Mouse (Mus musculus) lung, postnatal 0 days (tissue): ENCODE data around the gene Ccdc124. TPM values are rescaled to one million over a fixed set of nuclear protein-coding genes. Genes with fewer than 3 reads are reported as not detected.

Source experiments
- ATAC-seq: fragments of 200-750 bp; cut with Nextera tagmentation; 2 replicates; pipeline ENCODE4 v1.8.0; 2017; ENCODE audit warnings: moderate library complexity
- DNase-seq: peaks from one replicate; pipeline ENCODE4 v3.0.0-alpha.2; 2016; ENCODE audit warnings: low spot score
- H3K27ac ChIP-seq: fragments of 300-500 bp; sonication (generic); 2 replicates; pipeline ENCODE4 v1.5.1; 2014; ENCODE audit warnings: antibody characterized with exemption, mild to moderate bottlenecking, low read length, mixed read lengths
- H3K27me3 ChIP-seq: fragments of 300-500 bp; sonication (generic); replicated peaks from 2 replicates; pipeline ENCODE4 v1.6.1; 2014; ENCODE audit warnings: low read length, mixed read lengths; ENCODE audit not compliant: insufficient read depth
- H3K36me3 ChIP-seq: fragments of 300-500 bp; sonication (generic); 2 replicates; pipeline ENCODE4 v1.6.1; 2014; ENCODE audit warnings: low read length, mixed read lengths; ENCODE audit not compliant: insufficient read depth
- H3K4me1 ChIP-seq: fragments of 300-500 bp; sonication (generic); 2 replicates; pipeline ENCODE4 v1.6.1; 2014; ENCODE audit warnings: antibody characterized with exemption, low read depth, low read length, mixed read lengths; ENCODE audit not compliant: insufficient read depth
- H3K4me2 ChIP-seq: fragments of 300-500 bp; sonication (generic); replicated peaks from 2 replicates; pipeline ENCODE4 v1.6.1; 2014; ENCODE audit warnings: low read depth, mild to moderate bottlenecking, low read length, moderate library complexity, mixed read lengths
- H3K4me3 ChIP-seq: fragments of 300-500 bp; sonication (generic); 2 replicates; pipeline ENCODE4 v1.5.1; 2014; ENCODE audit warnings: low read depth, low read length
- H3K9ac ChIP-seq: fragments of 300-500 bp; sonication (generic); replicated peaks from 2 replicates; pipeline ENCODE4 v1.6.1; 2014; ENCODE audit warnings: low read depth, mild to moderate bottlenecking
- H3K9me3 ChIP-seq: fragments of 300-500 bp; sonication (generic); 2 replicates; pipeline ENCODE4 v1.6.1; 2016; ENCODE audit warnings: low read length, mixed read lengths
- CTCF ChIP-seq: IDR thresholded peaks from 2 replicates; pipeline ENCODE4 v1.5.1; 2016; ENCODE audit warnings: antibody characterized with exemption, mild to moderate bottlenecking
- EP300 ChIP-seq: IDR thresholded peaks from 2 replicates; pipeline ENCODE4 v1.6.1; 2016; ENCODE audit warnings: antibody characterized with exemption, mild to moderate bottlenecking, control low read depth
- WGBS: fragments of 180-500 bp; shearing (Covaris S2); extraction: QIAGEN DNeasy Blood & Tissue Kit; methylation state at CpG from one replicate; pipeline ENCODE4 v1.1.7; 2014; 5-methylcytosine and 5-hydroxymethylcytosine counted together
- polyA plus RNA-seq: library from polyadenylated mRNA; unstranded; fragments of >200 nt; fragmentation: Nextera tagmentation; extraction: Ambion mirVana; gene quantifications from 2 replicates; pipeline ENCODE4 v1.2.1, GENCODE M21; 2015

Gene Ccdc124
- polyA plus RNA-seq, 1 experiment from 2014 or later, result 68.5 TPM

DNA sequence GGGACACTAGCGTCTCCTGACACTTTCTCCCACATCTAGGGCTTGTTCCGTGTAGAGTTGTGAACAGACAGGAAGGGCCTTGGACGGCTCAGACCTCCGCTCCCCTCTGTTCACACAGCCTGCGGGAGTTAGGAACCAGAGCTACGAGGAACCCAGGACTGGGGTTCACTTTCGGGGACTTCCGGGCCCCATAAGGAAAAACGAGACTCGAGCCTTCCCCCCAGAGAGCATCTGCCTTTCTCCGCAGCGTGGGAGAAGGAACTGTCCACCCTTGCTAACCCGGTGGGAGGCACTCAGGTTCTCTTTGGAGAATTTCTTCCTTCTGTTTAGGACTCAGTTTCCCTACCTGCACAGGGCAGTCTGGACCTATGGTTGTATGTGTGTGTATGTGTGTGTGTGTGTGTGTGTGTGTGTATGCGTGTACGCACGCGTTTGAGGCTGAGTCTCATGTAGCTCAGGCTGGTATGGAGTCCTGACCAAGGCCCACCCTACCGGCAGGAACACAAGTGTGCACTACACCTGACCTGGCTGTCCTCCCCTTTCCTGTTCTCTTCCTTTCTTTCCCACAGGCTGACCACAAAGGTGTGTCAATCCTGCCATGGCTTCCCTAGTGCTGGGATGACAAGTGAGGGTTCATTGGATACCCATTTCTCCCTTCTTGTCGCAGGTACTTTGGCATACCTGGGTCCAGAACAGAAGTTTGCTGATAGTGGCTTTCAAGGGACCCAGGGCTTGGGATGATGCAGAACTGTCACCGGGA lies 19.3 kb upstream of the Ccdc124 start:
- Histone ChIP-seq H3K27ac (no peak overlapping the region), H3K4me1 (peaks cover 12% of the 10 kb centered on the region; the same call in 1 of the 2 replicates), H3K4me3 (no peak overlapping the region), H3K4me2 (peak overlapping the region; percentile 44; the same call in 1 of the 2 replicates), H3K9me3 (no peaks in the 10 kb centered on the region), H3K9ac (no peak overlapping the region), H3K36me3 (peaks cover 11% of the 10 kb centered on the region), H3K27me3 (peaks cover 25% of the 10 kb centered on the region)
- TF ChIP-seq EP300 (no peak), CTCF (no peak)
- ATAC-seq (no peak), DNase-seq (no peak)
- WGBS, result 28% methylated on average over 20 of the region's 20 CpGs

DNA sequence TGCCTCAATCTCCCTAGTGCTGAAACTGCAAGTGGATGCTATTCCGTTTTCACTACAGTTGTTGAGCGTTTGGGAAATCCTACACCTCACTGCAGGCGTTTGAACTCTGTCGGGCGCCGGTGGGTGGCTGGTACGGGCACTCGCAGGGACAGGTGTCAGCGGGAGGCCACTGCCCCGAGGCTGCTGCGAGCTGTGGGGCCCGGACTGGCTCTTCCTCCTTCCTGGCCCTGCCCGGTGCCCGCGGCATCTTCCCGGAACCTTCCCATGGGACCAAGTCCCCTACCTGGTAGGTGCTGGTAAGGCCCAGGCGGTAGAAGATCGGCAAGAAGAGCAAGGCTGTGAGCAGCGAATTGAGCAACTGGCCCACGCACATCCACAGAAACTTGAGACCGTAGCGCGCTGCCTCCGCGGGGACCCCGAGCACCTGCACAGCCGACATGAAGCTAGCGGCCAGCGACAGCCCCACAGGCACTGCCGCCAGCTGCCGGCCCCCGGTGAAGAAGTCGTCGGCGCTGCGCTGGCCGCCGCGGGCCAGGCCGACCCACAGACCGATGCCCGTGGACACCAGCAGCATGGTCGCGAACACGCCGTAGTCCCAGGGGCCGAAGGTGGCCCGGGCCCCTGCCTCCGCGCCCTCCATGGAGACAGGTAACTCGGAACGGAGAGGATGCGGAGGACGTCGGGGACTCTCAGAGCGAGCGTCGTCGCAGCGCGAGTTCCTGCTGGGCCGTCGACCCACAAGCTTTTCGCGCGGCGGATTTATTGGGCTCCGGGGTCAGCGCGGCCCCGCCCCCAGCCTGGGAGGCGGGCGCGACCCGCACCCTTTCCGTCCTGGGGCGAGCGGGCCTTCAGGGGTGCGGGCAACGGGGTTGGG lies 18.5 kb upstream of the Ccdc124 start, which contains the start of gene Slc5a5:
Slc5a5 (minus strand) TSS at position 736 of the 874 bp plus-strand sequence.
- Histone ChIP-seq H3K27me3 (peaks cover 25% of the 10 kb centered on the region), H3K9me3 (no peaks in the 10 kb centered on the region), H3K4me3 (no peak within 1 kb of the TSS), H3K9ac (no peak within 1 kb of the TSS), H3K4me2 (peak within 1 kb of the TSS; percentile 44), H3K4me1 (peaks cover 12% of the 10 kb centered on the region; the same call in 1 of the 2 replicates), H3K36me3 (peaks cover 11% of the 10 kb centered on the region), H3K27ac (no peak within 1 kb of the TSS)
- no peak for ATAC-seq
- WGBS, result 5% methylated on average over 70 of the region's 80 CpGs
- no peak for TF ChIP-seq EP300
- no peak for TF ChIP-seq CTCF
- no peak for DNase-seq

DNA sequence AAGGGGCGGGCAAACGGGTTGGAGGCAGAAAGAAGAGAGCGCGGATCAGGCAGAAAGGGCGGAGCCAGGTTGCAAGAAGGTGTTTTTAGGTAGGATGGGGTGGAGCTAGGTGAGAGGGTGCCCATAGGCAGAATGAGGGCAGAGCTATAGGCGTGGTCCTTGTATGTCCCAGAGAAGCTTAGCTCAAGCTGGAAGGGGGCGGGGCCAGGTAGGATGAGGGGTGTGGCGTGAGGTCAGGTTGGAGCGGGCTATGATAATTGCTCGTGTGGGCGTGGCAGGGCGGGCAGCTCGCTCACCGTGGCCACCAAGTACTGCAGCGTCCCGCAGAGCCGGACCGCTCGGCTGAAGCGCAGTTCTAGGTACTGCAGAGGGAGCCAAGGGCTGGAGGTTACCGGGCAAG lies 17.6 kb upstream of the Ccdc124 start:
- Histone ChIP-seq H3K9me3 (no peaks in the 10 kb centered on the region), H3K27me3 (peaks cover 25% of the 10 kb centered on the region), H3K4me2 (peak overlapping the region; percentile 44; the same call in 1 of the 2 replicates), H3K4me3 (no peak overlapping the region), H3K36me3 (peaks cover 11% of the 10 kb centered on the region), H3K9ac (no peak overlapping the region), H3K4me1 (peaks cover 9% of the 10 kb centered on the region; the same call in 1 of the 2 replicates), H3K27ac (no peak overlapping the region)
- DNase-seq (peak; percentile 86), ATAC-seq (peak; percentile 79)
- WGBS, result 11% methylated on average over 21 of the region's 21 CpGs
- TF ChIP-seq EP300 (no peak), CTCF (no peak)

DNA sequence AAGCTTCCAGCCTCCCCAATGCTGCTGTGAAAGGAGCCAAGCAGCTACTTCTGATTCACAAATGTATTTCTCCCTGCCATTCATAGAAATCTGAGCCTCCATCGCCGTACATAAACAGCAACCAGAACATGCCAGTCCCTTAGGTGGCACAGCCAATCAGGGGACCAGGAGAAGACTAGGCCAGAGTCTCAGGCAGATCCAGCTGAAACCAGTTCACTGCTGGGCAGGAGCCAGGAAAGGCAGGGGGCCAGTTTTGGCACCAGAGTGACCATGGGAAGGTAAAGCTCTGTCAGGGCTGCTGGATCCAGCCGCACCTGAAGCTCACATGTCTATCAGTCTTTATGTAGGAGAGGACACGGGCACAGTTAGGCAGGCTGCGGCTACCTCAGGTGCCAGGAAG lies 16.9 kb upstream of the Ccdc124 start:
- 0 out of 2 replicates have a peak, but pooled peaks cover 5% of the 10 kb centered on the region for H3K4me1 ChIP-seq
- H3K36me3 ChIP-seq, result peaks cover 11% of the 10 kb centered on the region
- peaks cover 25% of the 10 kb centered on the region for H3K27me3 ChIP-seq
- no peaks in the 10 kb centered on the region for H3K9me3 ChIP-seq
- no peak for ATAC-seq
- TF ChIP-seq CTCF (no peak), EP300 (no peak)
- H3K9ac ChIP-seq, result no peak overlapping the region
- no peak for DNase-seq
- WGBS, result 91% methylated on average over 5 of the region's 5 CpGs
- H3K4me2 ChIP-seq, result no peak overlapping the region
- H3K4me3 ChIP-seq, result no peak overlapping the region
- H3K27ac ChIP-seq, result no peak overlapping the region

DNA sequence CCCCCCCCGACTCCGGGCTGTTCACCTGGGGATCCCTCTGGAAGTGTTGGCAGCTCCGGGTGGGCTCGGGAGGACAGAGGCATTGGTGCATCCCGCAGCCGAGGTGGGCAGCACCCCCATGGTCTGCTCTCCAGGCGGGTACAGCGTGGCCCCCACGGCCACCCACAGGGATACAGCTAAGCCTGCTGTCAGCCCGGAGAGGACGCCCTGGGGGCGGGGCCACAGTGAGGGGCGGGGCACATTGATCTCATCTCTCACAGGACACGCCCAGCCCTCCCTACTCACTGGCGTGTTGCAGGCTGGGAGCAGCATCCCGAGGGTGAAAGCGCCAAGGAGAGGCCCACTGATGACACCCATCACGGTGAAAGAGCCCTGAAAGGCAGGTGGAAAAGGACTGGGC lies 13.9 kb upstream of the Ccdc124 start:
- 8% methylated on average over 14 of the region's 18 CpGs for WGBS
- Histone ChIP-seq H3K4me2 (no peak overlapping the region), H3K9me3 (no peaks in the 10 kb centered on the region), H3K27me3 (peaks cover 16% of the 10 kb centered on the region), H3K27ac (no peak overlapping the region), H3K4me3 (no peak overlapping the region), H3K9ac (no peak overlapping the region), H3K36me3 (no peaks in the 10 kb centered on the region), H3K4me1 (0 out of 2 replicates have a peak, but pooled peaks cover 5% of the 10 kb centered on the region)
- TF ChIP-seq EP300 (no peak), CTCF (no peak)
- ATAC-seq, result peak; percentile 20; the same call in 1 of the 2 replicates
- peak; percentile 37 for DNase-seq

DNA sequence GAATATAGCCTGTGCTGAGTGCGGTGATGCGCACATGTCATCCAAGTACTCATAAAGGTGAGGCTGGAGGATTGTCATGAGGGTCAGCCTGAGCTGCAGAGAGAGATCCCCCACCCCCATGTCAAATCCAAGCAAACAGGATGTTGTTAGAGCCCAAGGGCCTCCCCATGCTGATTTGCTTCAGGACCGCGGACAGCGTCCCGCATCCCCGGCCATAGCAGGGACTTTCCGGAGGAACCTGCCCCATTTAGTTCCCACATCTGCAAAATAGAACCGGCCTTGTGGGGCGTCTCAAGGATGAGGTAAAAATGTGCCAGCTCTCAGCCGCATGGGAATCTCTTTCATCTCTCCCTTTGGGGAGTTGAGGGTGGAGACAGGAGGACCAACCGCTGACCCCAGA lies 11.9 kb upstream of the Ccdc124 start:
- Histone ChIP-seq H3K4me3 (no peak overlapping the region), H3K27me3 (0 out of 2 replicates have a peak, but pooled peaks cover under 1% of the 10 kb centered on the region), H3K9ac (no peak overlapping the region), H3K27ac (no peak overlapping the region), H3K9me3 (no peaks in the 10 kb centered on the region), H3K36me3 (no peaks in the 10 kb centered on the region), H3K4me1 (no peaks in the 10 kb centered on the region), H3K4me2 (no peak overlapping the region)
- WGBS, result 15% methylated on average over 12 of the region's 12 CpGs
- TF ChIP-seq EP300, result no peak
- no peak for TF ChIP-seq CTCF
- ATAC-seq (no peak), DNase-seq (peak; percentile 27)
